Mouse (Mus musculus): ENCODE measurements around the gene Numbl. TPM values are rescaled to one million over a fixed set of nuclear protein-coding genes. Genes with fewer than 3 reads are reported as not detected.
A peak's percentile ranks its signal among the peaks of the same experiment; 100 is the strongest.

Gene Numbl
- polyA plus RNA-seq, 1 experiment from 2014 or later: 1.1 TPM

GRCm38 (mm10) chr7:27330709-27331540 lies 72.7 kb downstream of the Numbl start:
- H3K27me3 ChIP-seq (ENCODE audit: insufficient read depth, low read length): peaks cover 96% of the 10 kb centered on the region
- no peaks in the 10 kb centered on the region for H3K36me3 ChIP-seq (replicated peaks; ENCODE audit: insufficient read depth, low read length)
- peak overlapping the region; percentile 43 for H3K4me3 ChIP-seq (ENCODE audit: low read depth, low read length)
- peaks cover 18% of the 10 kb centered on the region for H3K4me1 ChIP-seq (ENCODE audit: insufficient read depth)
- DNase-seq: peak; percentile 89
- peak overlapping the region; percentile 18; the same call in 1 of the 2 replicates for H3K9ac ChIP-seq (replicated peaks)
- H3K27ac ChIP-seq (ENCODE audit: low read depth): peak overlapping the region; percentile 46
- H3K9me3 ChIP-seq (ENCODE audit: low read length): no peaks in the 10 kb centered on the region
- H3K4me2 ChIP-seq (ENCODE audit: low read depth, low read length): peak overlapping the region; percentile 71
- ATAC-seq: peak; percentile 61
- WGBS (ENCODE audit: insufficient replicate concordance): under 1% methylated on average over 39 of the region's 39 CpGs
- TF ChIP-seq EP300 (IDR thresholded peaks at IDR 0.05; ENCODE audit: low read depth): no peak
- TF ChIP-seq CTCF (IDR thresholded peaks at IDR 0.05; ENCODE audit: low read depth): no peak

DNA sequence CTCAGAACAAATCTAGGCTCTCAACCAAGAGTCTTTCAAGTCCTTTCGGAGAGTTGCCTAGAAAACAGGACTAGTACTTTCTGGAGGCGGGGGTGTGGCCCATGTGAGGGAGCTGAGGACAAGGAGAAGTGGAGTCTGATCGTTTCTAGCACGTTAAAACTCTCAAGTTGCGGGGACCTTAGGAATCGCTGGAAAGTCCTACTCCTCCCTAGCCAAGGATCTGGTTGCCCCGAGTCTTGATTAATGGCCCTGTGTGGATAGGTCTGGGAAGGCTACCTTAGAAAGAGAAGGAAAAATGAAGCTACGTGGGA lies 73.3 kb downstream of the Numbl start:
- Histone ChIP-seq H3K4me2 (ENCODE audit: low read depth, low read length) (peak overlapping the region; percentile 71), H3K36me3 (replicated peaks; ENCODE audit: insufficient read depth, low read length) (no peaks in the 10 kb centered on the region), H3K27ac (ENCODE audit: low read depth) (peak overlapping the region; percentile 46), H3K9ac (replicated peaks) (no peak overlapping the region), H3K4me1 (ENCODE audit: insufficient read depth) (peaks cover 18% of the 10 kb centered on the region), H3K4me3 (ENCODE audit: low read depth, low read length) (peak overlapping the region; percentile 43), H3K9me3 (ENCODE audit: low read length) (no peaks in the 10 kb centered on the region), H3K27me3 (ENCODE audit: insufficient read depth, low read length) (peaks cover 96% of the 10 kb centered on the region)
- ATAC-seq: no peak
- no peak for TF ChIP-seq CTCF (IDR thresholded peaks at IDR 0.05; ENCODE audit: low read depth)
- TF ChIP-seq EP300 (IDR thresholded peaks at IDR 0.05; ENCODE audit: low read depth): no peak
- 4% methylated on average over 8 of the region's 8 CpGs for WGBS (ENCODE audit: insufficient replicate concordance)
- no peak for DNase-seq

Other genes starting within 250 kb of the Numbl start
- gene Cyp2a12, start 229.4 kb upstream of the Numbl start, polyA plus RNA-seq (2015; fragmentation: Nextera tagmentation; extraction: Ambion mirVana): 70.2 and 81.9 TPM in 2 replicates
- gene Cyp2f2, start 138.5 kb upstream of the Numbl start, polyA plus RNA-seq (2015; fragmentation: Nextera tagmentation; extraction: Ambion mirVana): 59.6 and 67.8 TPM in 2 replicates
- not detected in 2 replicates for gene Cyp2t4, start 104.7 kb upstream of the Numbl start, polyA plus RNA-seq (2015; fragmentation: Nextera tagmentation; extraction: Ambion mirVana)
- 32.9 and 33.5 TPM in 2 replicates for gene Egln2, start 91.6 kb upstream of the Numbl start, polyA plus RNA-seq (2015; fragmentation: Nextera tagmentation; extraction: Ambion mirVana)
- 31.5 and 32.7 TPM in 2 replicates for gene Rab4b, start 79.5 kb upstream of the Numbl start, polyA plus RNA-seq (2015; fragmentation: Nextera tagmentation; extraction: Ambion mirVana)
- gene Gm21983, start 77.3 kb upstream of the Numbl start, polyA plus RNA-seq (2015; fragmentation: Nextera tagmentation; extraction: Ambion mirVana): not detected in 2 replicates
- 0.88 and 0.99 TPM in 2 replicates for gene Mia, start 77.3 kb upstream of the Numbl start, polyA plus RNA-seq (2015; fragmentation: Nextera tagmentation; extraction: Ambion mirVana)
- gene BC024978, start 62.7 kb upstream of the Numbl start, polyA plus RNA-seq (2015; fragmentation: Nextera tagmentation; extraction: Ambion mirVana): 1.00 and 1.1 TPM in 2 replicates
- 39.3 and 44.9 TPM in 2 replicates for gene Snrpa, start 62.2 kb upstream of the Numbl start, polyA plus RNA-seq (2015; fragmentation: Nextera tagmentation; extraction: Ambion mirVana)
- 1.2 and 1.5 TPM in 2 replicates for gene Itpkc, start 29.8 kb upstream of the Numbl start, polyA plus RNA-seq (2015; fragmentation: Nextera tagmentation; extraction: Ambion mirVana)
- gene Coq8b, start 25.4 kb upstream of the Numbl start, polyA plus RNA-seq (2015; fragmentation: Nextera tagmentation; extraction: Ambion mirVana): 20.1 and 23.5 TPM in 2 replicates
- 7.2 and 9.2 TPM in 2 replicates for gene Ltbp4, start 79.3 kb downstream of the Numbl start, polyA plus RNA-seq (2015; fragmentation: Nextera tagmentation; extraction: Ambion mirVana)
- gene Shkbp1, start 97.6 kb downstream of the Numbl start, polyA plus RNA-seq (2015; fragmentation: Nextera tagmentation; extraction: Ambion mirVana): 9.5 and 10.9 TPM in 2 replicates
- 1.1 TPM in 1 of 2 replicates, not detected in the other for gene Gm20479, start 99.0 kb downstream of the Numbl start, polyA plus RNA-seq (2015; fragmentation: Nextera tagmentation; extraction: Ambion mirVana)
- gene Sptbn4, start 189.3 kb downstream of the Numbl start, polyA plus RNA-seq (2015; fragmentation: Nextera tagmentation; extraction: Ambion mirVana): 0.02 and 0.18 TPM in 2 replicates
- 372 and 407 TPM in 2 replicates for gene Blvrb, start 189.5 kb downstream of the Numbl start, polyA plus RNA-seq (2015; fragmentation: Nextera tagmentation; extraction: Ambion mirVana)
- 16.2 and 17.0 TPM in 2 replicates for gene Sertad3, start 215.3 kb downstream of the Numbl start, polyA plus RNA-seq (2015; fragmentation: Nextera tagmentation; extraction: Ambion mirVana)
- 18.3 and 18.5 TPM in 2 replicates for gene Sertad1, start 228.5 kb downstream of the Numbl start, polyA plus RNA-seq (2015; fragmentation: Nextera tagmentation; extraction: Ambion mirVana)
- 0.25 and 0.28 TPM in 2 replicates for gene Prx, start 240.9 kb downstream of the Numbl start, polyA plus RNA-seq (2015; fragmentation: Nextera tagmentation; extraction: Ambion mirVana)